Mouse (Mus musculus): ENCODE results near the gene Gsta3. TPM values are rescaled to one million over a fixed set of nuclear protein-coding genes. Genes with fewer than 3 reads are reported as not detected.

The Gsta3 gene
- total RNA-seq, 2 experiments from 2014 or later: 0.10 TPM; not detected in 1

- no peak for ATAC-seq (replicated peaks; ENCODE audit: poor library complexity)
These were observed 52.2 kb downstream of the Gsta3 start for GRCm38 (mm10) chr1:21292590-21292989.

- ATAC-seq (replicated peaks; ENCODE audit: poor library complexity): no peak
These were observed 55.8 kb downstream of the Gsta3 start for GRCm38 (mm10) chr1:21296169-21296568.

- ATAC-seq (replicated peaks; ENCODE audit: poor library complexity): no peak
These were observed 57.7 kb downstream of the Gsta3 start for GRCm38 (mm10) chr1:21298114-21298513.

GRCm38 (mm10) chr1:21299826-21300225 lies 59.4 kb downstream of the Gsta3 start:
- no peak for ATAC-seq (replicated peaks; ENCODE audit: poor library complexity)

GRCm38 (mm10) chr1:21301686-21302085 lies 61.3 kb downstream of the Gsta3 start:
- no peak for ATAC-seq (replicated peaks; ENCODE audit: poor library complexity)

- ATAC-seq (replicated peaks; ENCODE audit: poor library complexity): no peak
These were observed 63.8 kb downstream of the Gsta3 start for GRCm38 (mm10) chr1:21304174-21304573.

GRCm38 (mm10) chr1:21304646-21305045 lies 64.3 kb downstream of the Gsta3 start:
- no peak for ATAC-seq (replicated peaks; ENCODE audit: poor library complexity)

GRCm38 (mm10) chr1:21305443-21305842 lies 65.1 kb downstream of the Gsta3 start:
- ATAC-seq (replicated peaks; ENCODE audit: poor library complexity): no peak

GRCm38 (mm10) chr1:21314336-21314735 lies 73.9 kb downstream of the Gsta3 start:
- ATAC-seq (replicated peaks; ENCODE audit: poor library complexity): no peak

Other genes with a start within 250 kb of the Gsta3 start
- gene Tram2, start 161.4 kb upstream of the Gsta3 start, total RNA-seq (2015): 8.9 and 10.5 TPM in 2 replicates
- gene Tram2, start 161.4 kb upstream of the Gsta3 start, total RNA-seq (2017): 1.5 and 1.6 TPM in 2 replicates
- gene Tmem14a, start 22.0 kb upstream of the Gsta3 start, total RNA-seq (2015): 1.3 and 3.3 TPM in 2 replicates
- 1.3 and 2.5 TPM in 2 replicates for gene Tmem14a, start 22.0 kb upstream of the Gsta3 start, total RNA-seq (2017)
- not detected in 2 replicates for gene Khdc1a, start 109.1 kb downstream of the Gsta3 start, total RNA-seq (2015)
- not detected in 2 replicates for gene Khdc1a, start 109.1 kb downstream of the Gsta3 start, total RNA-seq (2017)
- not detected in 2 replicates for gene Khdc1c, start 127.7 kb downstream of the Gsta3 start, total RNA-seq (2015)
- not detected in 2 replicates for gene Khdc1c, start 127.7 kb downstream of the Gsta3 start, total RNA-seq (2017)
- not detected in 2 replicates for gene Khdc1b, start 143.0 kb downstream of the Gsta3 start, total RNA-seq (2015)
- gene Khdc1b, start 143.0 kb downstream of the Gsta3 start, total RNA-seq (2017): not detected in 2 replicates

Data from megakaryocyte progenitor cell, adult 5-6 weeks (primary cell).